Mouse (Mus musculus) CH12.LX (cell line): ENCODE measurements at regions not wholly inside any gene's neighbourhood (a gene's known extent, or its start where the extent isn't known, plus 50 kb on each side); places are given as distances from the start of the nearest gene placed in this dataset.

Experiments
- DNase-seq: peaks from one replicate; pipeline ENCODE4 v3.0.0-alpha.2; 2013; ENCODE audit errors: extremely low read depth
- H3K27ac ChIP-seq: 2 replicates; pipeline ENCODE4 v1.5.1; 2012; ENCODE audit warnings: low read depth, mild to moderate bottlenecking, control low read depth, moderate library complexity; ENCODE audit not compliant: insufficient read depth
- H3K27me3 ChIP-seq: replicated peaks from 2 replicates; pipeline ENCODE3; 2012; ENCODE audit warnings: inconsistent platforms
- H3K36me3 ChIP-seq, 2 experiments: replicated peaks in 1 of 2; 2 replicates each; pipeline versions ENCODE3 to v1.6.1; 2012; ENCODE audit warnings: inconsistent platforms in 1 of 2, low read length in 1 of 2, mild to moderate bottlenecking in 1 of 2, mixed read lengths in 1 of 2, moderate library complexity in 1 of 2; ENCODE audit not compliant: control insufficient read depth in 1 of 2, insufficient read depth in 1 of 2
- H3K4me1 ChIP-seq, 2 experiments: 2 replicates each; pipeline ENCODE4 v1.6.1; 2012; ENCODE audit warnings: inconsistent platforms in 1 of 2, moderate library complexity in 1 of 2; ENCODE audit not compliant: insufficient read depth in 2 of 2, control insufficient read depth in 1 of 2
- H3K4me2 ChIP-seq: 2 replicates; pipeline ENCODE4 v1.6.1; 2012; ENCODE audit warnings: low read depth, mild to moderate bottlenecking, control low read depth; ENCODE audit not compliant: poor library complexity, insufficient read depth, severe bottlenecking
- H3K4me3 ChIP-seq, 3 experiments: fragments of 150-350 bp in 1 of 3; sonication (generic) in 1 of 3; replicated peaks in 1 of 3; 2 replicates each; pipeline versions ENCODE3 to v1.5.1; 2011 to 2012; ENCODE audit warnings: low read depth in 2 of 3, low read length in 2 of 3, mild to moderate bottlenecking in 2 of 3, moderate library complexity in 2 of 3, control low read depth in 1 of 3, improper control_type of control experiment in 1 of 3, inconsistent platforms in 1 of 3, mixed read lengths in 1 of 3; ENCODE audit not compliant: poor library complexity in 1 of 3
- H3K79me2 ChIP-seq: replicated peaks from 2 replicates; pipeline ENCODE4 v1.6.1; 2012; ENCODE audit warnings: mild to moderate bottlenecking, moderate library complexity; ENCODE audit not compliant: control insufficient read depth, poor library complexity, insufficient read depth, severe bottlenecking; ENCODE audit errors: extremely low read depth
- H3K9ac ChIP-seq: 2 replicates; pipeline ENCODE4 v1.6.1; 2012; ENCODE audit warnings: low read depth, mild to moderate bottlenecking, control low read depth, moderate library complexity; ENCODE audit not compliant: insufficient read depth
- H3K9me3 ChIP-seq: replicated peaks from 2 replicates; pipeline ENCODE3; 2012; ENCODE audit warnings: low read length, inconsistent platforms, mixed read lengths
- BHLHE40 ChIP-seq: IDR thresholded peaks from 2 replicates; pipeline ENCODE4 v1.6.1; 2011; ENCODE audit warnings: mild to moderate bottlenecking, low read depth, low read length, improper control_type of control experiment
- CHD1 ChIP-seq: IDR thresholded peaks from 2 replicates; pipeline ENCODE4 v1.6.1; 2012; ENCODE audit warnings: low read depth, low read length, improper control_type of control experiment, inconsistent platforms
- CHD2 ChIP-seq: IDR thresholded peaks from 2 replicates; pipeline ENCODE4 v1.6.1; 2011; ENCODE audit warnings: low read length, improper control_type of control experiment
- CTCF ChIP-seq, 2 experiments: IDR thresholded peaks in 1 of 2; conservative IDR thresholded peaks in 1 of 2; 2 replicates each; pipeline ENCODE4 v1.5.1; 2011 to 2012; ENCODE audit warnings: low read depth in 2 of 2, low read length in 2 of 2, improper control_type of control experiment in 1 of 2, inconsistent platforms in 1 of 2, mild to moderate bottlenecking in 1 of 2, moderate library complexity in 1 of 2
- E2F4 ChIP-seq: IDR thresholded peaks from 2 replicates; pipeline ENCODE4 v1.6.1; 2011; ENCODE audit warnings: low read depth, low read length, improper control_type of control experiment; ENCODE audit not compliant: insufficient replicate concordance
- ELF1 ChIP-seq: IDR thresholded peaks from 2 replicates; pipeline ENCODE4 v1.6.1; 2014; ENCODE audit warnings: low read depth, mild to moderate bottlenecking, inconsistent platforms, low read length, improper control_type of control experiment
- ETS1 ChIP-seq: conservative IDR thresholded peaks from 2 replicates; pipeline ENCODE4 v1.6.1; 2012; ENCODE audit warnings: low read depth, mild to moderate bottlenecking, inconsistent platforms, low read length, improper control_type of control experiment, moderate library complexity
- HCFC1 ChIP-seq: IDR thresholded peaks from 2 replicates; pipeline ENCODE4 v1.6.1; 2012; ENCODE audit warnings: low read depth, mild to moderate bottlenecking, inconsistent platforms, low read length, improper control_type of control experiment
- JUND ChIP-seq: conservative IDR thresholded peaks from 2 replicates; pipeline ENCODE4 v1.6.1; 2011; ENCODE audit warnings: low read depth, low read length, improper control_type of control experiment
- MAFK ChIP-seq: IDR thresholded peaks from 2 replicates; pipeline ENCODE4 v1.6.1; 2011; ENCODE audit warnings: low read length, improper control_type of control experiment; ENCODE audit not compliant: insufficient replicate concordance
- MEF2A ChIP-seq: IDR thresholded peaks from 2 replicates; pipeline ENCODE4 v1.6.1; 2014; ENCODE audit warnings: low read depth, mild to moderate bottlenecking, inconsistent platforms, low read length, improper control_type of control experiment, borderline replicate concordance
- MXI1 ChIP-seq: IDR thresholded peaks from 2 replicates; pipeline ENCODE4 v1.6.1; 2011; ENCODE audit warnings: mild to moderate bottlenecking, low read depth, low read length, improper control_type of control experiment
- POLR2A ChIP-seq: IDR thresholded peaks from 2 replicates; pipeline ENCODE4 v1.6.1; 2011; ENCODE audit warnings: low read depth, mild to moderate bottlenecking, improper control_type of control experiment, low read length
- RAD21 ChIP-seq: IDR thresholded peaks from 2 replicates; pipeline ENCODE4 v1.6.1; 2011; ENCODE audit warnings: low read depth, mild to moderate bottlenecking, low read length, improper control_type of control experiment, moderate library complexity
- RCOR1 ChIP-seq: conservative IDR thresholded peaks from 2 replicates; pipeline ENCODE4 v1.6.1; 2012; ENCODE audit warnings: low read depth, mild to moderate bottlenecking, inconsistent platforms, low read length, improper control_type of control experiment
- SMC3 ChIP-seq: IDR thresholded peaks from 2 replicates; pipeline ENCODE4 v1.6.1; 2011; ENCODE audit warnings: low read depth, low read length, improper control_type of control experiment
- TBP ChIP-seq: conservative IDR thresholded peaks from 2 replicates; pipeline ENCODE4 v1.6.1; 2011; ENCODE audit warnings: low read depth, low read length, improper control_type of control experiment
- UBTF ChIP-seq: IDR thresholded peaks from 2 replicates; pipeline ENCODE4 v1.6.1; 2012; ENCODE audit warnings: low read depth, mild to moderate bottlenecking, inconsistent platforms, low read length, improper control_type of control experiment, moderate library complexity
- USF1 ChIP-seq: IDR thresholded peaks from 2 replicates; pipeline ENCODE4 v1.6.1; 2014; ENCODE audit warnings: low read depth, mild to moderate bottlenecking, inconsistent platforms, low read length, improper control_type of control experiment
- ZC3H11A ChIP-seq: IDR thresholded peaks from 2 replicates; pipeline ENCODE4 v1.6.1; 2012; ENCODE audit warnings: low read depth, mild to moderate bottlenecking, inconsistent platforms, low read length, improper control_type of control experiment
- ZMIZ1 ChIP-seq: IDR thresholded peaks from 2 replicates; pipeline ENCODE4 v1.6.1; 2012; ENCODE audit warnings: low read depth, mild to moderate bottlenecking, inconsistent platforms, low read length, improper control_type of control experiment
- ZNF384 ChIP-seq: IDR thresholded peaks from 2 replicates; pipeline ENCODE4 v1.6.1; 2012; ENCODE audit warnings: low read depth, low read length, improper control_type of control experiment, inconsistent platforms
- dilution Hi-C: fragments of 300-500 bp; cut with MboI; formaldehyde crosslinking; loops from 2 replicates; pipeline ENCODE4 v1.14.3; 2020; ENCODE audit warnings: low sequenced_read_pairs; ENCODE audit not compliant: extremely low pct_unique_long_range_greater_than_20kb, extremely low pct_ligation_motif_present
- in situ Hi-C: fragments of 300-500 bp; cut with MboI; formaldehyde crosslinking; loops from 3 replicates; pipeline ENCODE4 v1.14.3; 2019; ENCODE audit warnings: low sequenced_read_pairs, low pct_ligation_motif_present, low pct_unique_long_range_greater_than_20kb, mixed read lengths

DNA sequence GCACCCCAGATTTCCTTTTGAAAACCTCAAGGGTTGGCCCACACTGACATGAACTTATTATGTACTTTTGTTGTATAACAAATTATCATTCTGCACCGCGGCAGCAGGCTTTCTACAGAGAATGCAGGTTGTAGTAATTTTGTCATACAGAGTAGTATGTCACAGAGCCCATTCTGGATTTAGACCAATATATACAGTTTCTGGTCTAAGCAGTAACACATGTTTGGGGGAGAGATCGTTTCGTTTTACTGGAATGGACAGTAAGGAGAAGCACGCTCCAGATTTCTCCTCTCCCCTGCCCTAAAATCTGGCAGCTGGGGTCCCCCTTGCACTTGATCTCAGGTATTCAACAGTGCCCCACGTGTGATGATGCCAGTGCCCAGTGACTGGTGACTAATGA is 76.0 kb upstream of the Smim23 start:
- dilution Hi-C loops, result no loop called here
- Histone ChIP-seq H3K4me1 (no peaks in the 10 kb centered on the region), H3K79me2 (no peaks in the 10 kb centered on the region), H3K27ac (no peak overlapping the region), H3K9ac (no peak overlapping the region), H3K36me3 (no peaks in the 10 kb centered on the region), H3K9me3 (no peaks in the 10 kb centered on the region), H3K27me3 (peaks cover 4% of the 10 kb centered on the region), H3K4me2 (no peak overlapping the region), H3K4me3 (no peak overlapping the region)
- in situ Hi-C loops, result no loop called here
- no peak for TF ChIP-seq USF1
- TF ChIP-seq SMC3, result no peak
- no peak for TF ChIP-seq CHD1
- no peak for TF ChIP-seq MEF2A
- no peak for TF ChIP-seq CHD2
- no peak for TF ChIP-seq ETS1
- no peak for TF ChIP-seq UBTF
- no peak for TF ChIP-seq HCFC1
- DNase-seq, result no peak

DNA sequence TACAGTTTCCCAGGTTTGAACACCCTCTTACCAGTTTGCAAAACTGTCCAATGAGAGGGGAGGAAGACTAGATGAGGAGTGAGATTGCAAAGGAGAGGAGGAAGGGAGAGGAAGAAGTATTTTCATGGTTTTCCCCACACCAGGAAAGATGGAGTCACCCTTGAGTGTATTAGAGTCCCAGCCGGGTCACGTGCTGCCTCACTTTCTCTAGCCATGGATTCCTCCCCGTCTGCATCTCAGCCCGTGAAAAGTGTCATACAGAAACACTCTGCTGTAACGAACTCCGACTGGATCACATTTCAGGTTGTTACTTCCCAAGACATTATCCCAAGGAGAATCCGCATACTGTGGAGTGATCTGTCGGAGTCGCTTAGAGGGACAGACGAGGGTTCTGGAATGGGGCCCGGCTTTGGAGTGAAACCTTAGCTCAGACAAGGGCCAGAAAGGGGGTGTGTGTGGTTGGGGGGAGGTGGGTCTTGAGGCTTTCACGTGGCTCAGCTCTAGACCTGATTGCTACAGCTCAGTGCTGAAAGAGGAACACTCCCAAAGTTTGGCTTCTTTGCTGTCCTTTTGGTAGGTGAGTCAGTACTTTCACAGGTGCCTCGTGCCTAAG is 75.3 kb upstream of the Smim23 start:
- H3K9ac ChIP-seq, result no peak overlapping the region
- peaks cover 4% of the 10 kb centered on the region for H3K27me3 ChIP-seq
- dilution Hi-C loops (no loop called here), in situ Hi-C loops (no loop called here)
- H3K36me3 ChIP-seq, result no peaks in the 10 kb centered on the region
- H3K79me2 ChIP-seq, result no peaks in the 10 kb centered on the region
- H3K4me3 ChIP-seq, result no peak overlapping the region
- no peak overlapping the region for H3K27ac ChIP-seq
- no peaks in the 10 kb centered on the region for H3K4me1 ChIP-seq
- TF ChIP-seq RAD21 (no peak), RCOR1 (no peak), E2F4 (no peak), MAFK (no peak), ETS1 (no peak), ZMIZ1 (no peak), BHLHE40 (no peak), CHD2 (no peak), CTCF (conservative IDR thresholded peaks at IDR 0.05 in 1 of 2, IDR thresholded peaks at IDR 0.05 in 1 of 2; ENCODE audit: low read depth in 2 of 2, low read length in 2 of 2) (no peak), ZNF384 (no peak), POLR2A (no peak), JUND (no peak), ELF1 (no peak), SMC3 (no peak), ZC3H11A (no peak), MXI1 (no peak), TBP (no peak)
- H3K9me3 ChIP-seq, result peaks cover 2% of the 10 kb centered on the region
- DNase-seq, result no peak
- no peak overlapping the region for H3K4me2 ChIP-seq
